In genomic region chr13:116898395-116898794, GRCm38 (mm10) we compare ENCODE assay signal across 28 mouse cellular contexts.
"Had no signal": no experiment of that assay in that cellular context is flagged by ENCODE, and none has a peak within 500 bp of the region (broad histone marks: within the 10 kb centered on the region; RNA-seq: fewer than 3 reads in every experiment).

No protein-coding gene starts in this region.

- H3K9ac ChIP-seq: heart, embryonic 12.5 days; hindbrain, embryonic 12.5 days; hindbrain, embryonic 14.5 days; intestine, embryonic 15.5 days; limb, embryonic 12.5 days; liver, embryonic 13.5 days; liver, embryonic 15.5 days had no signal

- H3K9me3 ChIP-seq: heart, embryonic 10.5 days; heart, embryonic 12.5 days; hindbrain, embryonic 10.5 days; hindbrain, embryonic 12.5 days; intestine, embryonic 15.5 days; limb, embryonic 10.5 days; limb, embryonic 12.5 days; liver, embryonic 13.5 days; liver, embryonic 15.5 days had no signal

- H3K36me3 ChIP-seq: intestine, embryonic 15.5 days; liver, embryonic 13.5 days; liver, embryonic 15.5 days had no signal

- H3K4me2 ChIP-seq: heart, embryonic 12.5 days; hindbrain, embryonic 12.5 days; hindbrain, embryonic 14.5 days; intestine, embryonic 15.5 days; limb, embryonic 12.5 days; liver, embryonic 11.5 days; liver, embryonic 13.5 days; liver, embryonic 15.5 days had no signal

- DNase-seq: gastrocnemius, adult 2 months; gastrocnemius, postnatal 10 days; gastrocnemius, postnatal 25 days; heart, adult 18-20 months; heart, postnatal 10 days; heart, postnatal 4 days; kidney, adult 18-20 months; kidney, adult 8-10 months; kidney, postnatal 10 days; kidney, postnatal 25 days; kidney, postnatal 4 days; liver; liver, embryonic 13.5 days had no signal

- H3K4me1 ChIP-seq: heart, embryonic 10.5 days; heart, embryonic 12.5 days; hindbrain, embryonic 10.5 days; hindbrain, embryonic 12.5 days; intestine, embryonic 15.5 days; limb, embryonic 10.5 days; limb, embryonic 12.5 days; liver, embryonic 13.5 days; liver, embryonic 15.5 days had no signal

- H3K27ac ChIP-seq: gastrocnemius, adult 2 months; heart, embryonic 10.5 days; hindbrain, embryonic 10.5 days; hindbrain, embryonic 12.5 days; hindbrain, embryonic 14.5 days; intestine, embryonic 15.5 days; layer of hippocampus, adult 2 months; left cerebral cortex, adult 2 months; limb, embryonic 10.5 days; limb, embryonic 12.5 days; liver, embryonic 13.5 days; liver, embryonic 15.5 days had no signal

- ATAC-seq: hindbrain, embryonic 16.5 days; inflammation-experienced regulatory T-cells, adult 6 months; intestine, embryonic 15.5 days; intestine, postnatal 0 days had no signal

- H3K4me3 ChIP-seq: gastrocnemius, adult 2 months; heart, embryonic 10.5 days; heart, embryonic 12.5 days; hindbrain, embryonic 10.5 days; hindbrain, embryonic 12.5 days; intestine, embryonic 15.5 days; layer of hippocampus, adult 2 months; left cerebral cortex, adult 2 months; limb, embryonic 10.5 days; limb, embryonic 12.5 days; liver, embryonic 13.5 days; liver, embryonic 15.5 days had no signal

- H3K27me3 ChIP-seq: heart, embryonic 12.5 days; hindbrain, embryonic 12.5 days; intestine, embryonic 15.5 days; limb, embryonic 12.5 days; liver, embryonic 13.5 days; liver, embryonic 15.5 days had no signal
